Mouse (Mus musculus): ENCODE measurements at regions not wholly inside any gene's neighbourhood (a gene's known extent, or its start where the extent isn't known, plus 50 kb on each side); places are given as distances from the start of the nearest gene placed in this dataset.

DNA sequence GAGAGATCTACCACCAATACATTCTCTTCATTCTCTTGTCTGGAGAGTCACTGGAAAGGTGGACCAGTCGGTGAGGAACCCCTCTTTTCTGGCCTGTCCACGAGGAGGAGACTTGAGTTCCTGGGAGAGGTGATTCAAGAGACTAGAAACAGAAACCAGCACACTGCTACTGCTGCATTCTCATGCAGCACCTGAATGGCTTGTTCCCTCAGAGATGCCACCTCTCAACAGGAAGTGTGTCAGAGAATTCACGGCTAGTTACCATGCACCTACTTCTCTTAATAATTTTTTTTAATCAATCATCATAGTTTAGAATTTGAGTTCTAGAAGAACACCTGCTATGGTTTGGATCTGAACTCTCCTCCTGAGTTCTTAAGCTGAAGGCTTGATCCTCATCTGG lies 52.0 kb upstream of the Dynlrb2 start:
- ATAC-seq (ENCODE audit: insufficient read depth, low FRiP score, low read depth), result no peak
- no peak overlapping the region for H3K4me3 ChIP-seq (replicated peaks)
- no peaks in the 10 kb centered on the region for H3K4me1 ChIP-seq
- no peak overlapping the region for H3K9ac ChIP-seq
- no peaks in the 10 kb centered on the region for H3K36me3 ChIP-seq
- 68% methylated on average over 3 of the region's 3 CpGs for WGBS
- H3K27me3 ChIP-seq (replicated peaks), result no peaks in the 10 kb centered on the region
- no peaks in the 10 kb centered on the region for H3K9me3 ChIP-seq
- H3K27ac ChIP-seq, result no peak overlapping the region
- H3K4me2 ChIP-seq, result no peak overlapping the region

DNA sequence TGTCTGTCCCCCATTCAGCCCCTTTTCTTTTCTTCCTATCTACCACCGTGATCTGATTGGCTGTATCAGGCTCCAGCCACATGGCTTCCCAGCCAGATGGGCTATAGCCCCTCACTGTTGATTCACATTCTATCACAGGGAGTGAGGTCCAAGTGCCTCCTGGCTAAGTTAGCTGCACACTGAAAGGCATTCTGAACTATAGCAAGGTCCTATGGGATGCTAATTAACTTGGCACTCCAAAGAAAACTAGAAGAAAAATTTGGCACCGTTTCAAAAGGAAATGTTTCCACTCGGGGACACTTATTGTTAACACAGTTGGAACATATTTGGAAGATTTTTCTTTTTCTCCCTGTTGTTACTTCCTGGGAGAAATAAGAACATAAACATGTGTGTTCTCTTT lies 53.4 kb upstream of the Dynlrb2 start:
- Histone ChIP-seq H3K9ac (no peak overlapping the region), H3K4me1 (no peaks in the 10 kb centered on the region), H3K4me2 (no peak overlapping the region), H3K36me3 (no peaks in the 10 kb centered on the region), H3K9me3 (no peaks in the 10 kb centered on the region), H3K27me3 (replicated peaks) (no peaks in the 10 kb centered on the region), H3K27ac (no peak overlapping the region), H3K4me3 (replicated peaks) (no peak overlapping the region)
- WGBS, result 70% methylated on average over 3 of the region's 3 CpGs
- no peak for ATAC-seq (ENCODE audit: insufficient read depth, low FRiP score, low read depth)

DNA sequence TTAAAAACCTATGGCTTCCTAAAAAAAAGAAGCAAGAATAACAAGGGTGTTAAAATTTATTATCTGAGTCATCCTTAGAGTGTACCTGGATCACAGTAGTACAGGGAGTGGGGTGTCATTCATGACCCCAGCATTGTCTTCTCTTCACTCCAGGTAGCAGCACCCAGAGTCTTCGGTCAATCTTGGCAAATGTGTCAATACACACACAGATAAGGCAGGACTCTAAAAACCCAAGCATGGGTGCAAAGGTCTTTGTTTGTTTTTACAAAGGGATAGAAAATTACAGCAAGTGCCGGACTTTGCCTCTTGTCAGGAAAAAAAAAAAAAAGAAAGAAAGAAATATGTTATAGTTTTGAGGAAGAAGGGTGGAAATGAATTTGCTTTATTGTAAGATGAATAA lies 57.3 kb upstream of the Dynlrb2 start:
- no peaks in the 10 kb centered on the region for H3K9me3 ChIP-seq
- no peak overlapping the region for H3K4me3 ChIP-seq (replicated peaks)
- WGBS, result 56% methylated on average over 2 of the region's 2 CpGs
- H3K4me2 ChIP-seq, result no peak overlapping the region
- no peaks in the 10 kb centered on the region for H3K36me3 ChIP-seq
- no peak for ATAC-seq (ENCODE audit: insufficient read depth, low FRiP score, low read depth)
- no peak overlapping the region for H3K9ac ChIP-seq
- no peaks in the 10 kb centered on the region for H3K4me1 ChIP-seq
- no peaks in the 10 kb centered on the region for H3K27me3 ChIP-seq (replicated peaks)
- H3K27ac ChIP-seq, result no peak overlapping the region

- H3K4me2 ChIP-seq, result no peak overlapping the region
- no peak for ATAC-seq (ENCODE audit: insufficient read depth, low FRiP score, low read depth)
- H3K4me3 ChIP-seq (replicated peaks), result no peak overlapping the region
- H3K9me3 ChIP-seq, result no peaks in the 10 kb centered on the region
- H3K27ac ChIP-seq, result no peak overlapping the region
- H3K9ac ChIP-seq, result no peak overlapping the region
- no peaks in the 10 kb centered on the region for H3K27me3 ChIP-seq (replicated peaks)
- H3K4me1 ChIP-seq, result no peaks in the 10 kb centered on the region
- no peaks in the 10 kb centered on the region for H3K36me3 ChIP-seq
- WGBS, result 48% methylated on average over 2 of the region's 2 CpGs
Measured at GRCm38 (mm10) chr8:116442827-116443226, 61.9 kb upstream of the Dynlrb2 start.

GRCm38 (mm10) chr8:116438895-116439294 lies 65.9 kb upstream of the Dynlrb2 start:
- Histone ChIP-seq H3K27me3 (replicated peaks) (no peaks in the 10 kb centered on the region), H3K9me3 (no peaks in the 10 kb centered on the region), H3K27ac (no peak overlapping the region), H3K4me3 (replicated peaks) (no peak overlapping the region), H3K4me2 (no peak overlapping the region), H3K36me3 (no peaks in the 10 kb centered on the region), H3K4me1 (no peaks in the 10 kb centered on the region), H3K9ac (no peak overlapping the region)
- 11% methylated on average over 7 of the region's 7 CpGs for WGBS
- ATAC-seq (ENCODE audit: insufficient read depth, low FRiP score, low read depth), result no peak

DNA sequence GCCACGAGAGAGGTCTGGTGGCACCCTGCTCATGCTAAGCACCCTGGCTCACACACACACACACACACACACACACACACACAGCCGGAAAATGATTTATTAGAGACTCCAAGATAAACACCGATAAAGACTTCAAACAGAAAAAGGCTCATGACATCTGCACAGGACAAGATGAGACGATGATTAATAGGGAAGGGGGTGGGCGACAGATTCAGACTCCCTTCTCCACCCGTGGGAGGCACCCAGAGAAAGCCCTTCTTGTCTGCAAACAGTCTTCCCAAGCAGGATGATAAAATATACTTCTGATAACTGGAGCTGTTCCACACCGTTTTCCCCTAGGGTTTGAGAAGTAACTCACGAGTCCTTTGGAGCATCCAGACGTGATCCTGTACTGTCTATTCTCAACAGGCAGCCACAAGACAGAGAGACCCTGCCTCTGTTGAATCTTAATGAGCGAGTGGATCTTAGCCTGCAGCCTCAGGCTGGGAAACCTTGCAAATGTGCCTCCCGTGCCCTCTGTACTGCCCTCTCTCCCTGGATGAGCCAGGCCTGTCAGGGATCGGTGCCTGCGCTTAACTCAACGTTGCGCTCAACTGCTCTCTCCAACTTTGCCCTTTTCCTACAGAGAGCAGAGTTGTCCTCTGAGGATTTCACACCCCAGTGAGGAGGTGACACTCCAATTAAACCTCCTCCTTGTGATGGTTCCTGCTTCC lies 69.3 kb upstream of the Dynlrb2 start:
- Histone ChIP-seq H3K4me2 (no peak overlapping the region), H3K9me3 (no peaks in the 10 kb centered on the region), H3K9ac (no peak overlapping the region), H3K4me3 (replicated peaks) (no peak overlapping the region), H3K36me3 (no peaks in the 10 kb centered on the region), H3K27me3 (replicated peaks) (no peaks in the 10 kb centered on the region), H3K27ac (no peak overlapping the region), H3K4me1 (no peaks in the 10 kb centered on the region)
- ATAC-seq (ENCODE audit: insufficient read depth, low FRiP score, low read depth), result no peak
- 41% methylated on average over 15 of the region's 15 CpGs for WGBS

- no peak overlapping the region for H3K27ac ChIP-seq
- H3K9me3 ChIP-seq, result no peaks in the 10 kb centered on the region
- no peak overlapping the region for H3K9ac ChIP-seq
- H3K4me3 ChIP-seq (replicated peaks), result no peak overlapping the region
- 68% methylated on average over 5 of the region's 5 CpGs for WGBS
- no peaks in the 10 kb centered on the region for H3K27me3 ChIP-seq (replicated peaks)
- ATAC-seq (ENCODE audit: insufficient read depth, low FRiP score, low read depth), result no peak; the same call in 1 of the 2 replicates
- no peak overlapping the region for H3K4me2 ChIP-seq
- H3K4me1 ChIP-seq, result no peaks in the 10 kb centered on the region
- H3K36me3 ChIP-seq, result no peaks in the 10 kb centered on the region
Measured at GRCm38 (mm10) chr8:116430051-116430450, 74.7 kb upstream of the Dynlrb2 start.

- Histone ChIP-seq H3K27me3 (replicated peaks) (no peaks in the 10 kb centered on the region), H3K4me3 (replicated peaks) (no peak overlapping the region), H3K27ac (no peak overlapping the region), H3K4me2 (no peak overlapping the region), H3K9ac (no peak overlapping the region), H3K9me3 (no peaks in the 10 kb centered on the region), H3K36me3 (no peaks in the 10 kb centered on the region), H3K4me1 (no peaks in the 10 kb centered on the region)
- WGBS, result 61% methylated on average over 6 of the region's 6 CpGs
- ATAC-seq (ENCODE audit: insufficient read depth, low FRiP score, low read depth), result no peak
Measured at GRCm38 (mm10) chr8:116429649-116430048, 75.1 kb upstream of the Dynlrb2 start.

DNA sequence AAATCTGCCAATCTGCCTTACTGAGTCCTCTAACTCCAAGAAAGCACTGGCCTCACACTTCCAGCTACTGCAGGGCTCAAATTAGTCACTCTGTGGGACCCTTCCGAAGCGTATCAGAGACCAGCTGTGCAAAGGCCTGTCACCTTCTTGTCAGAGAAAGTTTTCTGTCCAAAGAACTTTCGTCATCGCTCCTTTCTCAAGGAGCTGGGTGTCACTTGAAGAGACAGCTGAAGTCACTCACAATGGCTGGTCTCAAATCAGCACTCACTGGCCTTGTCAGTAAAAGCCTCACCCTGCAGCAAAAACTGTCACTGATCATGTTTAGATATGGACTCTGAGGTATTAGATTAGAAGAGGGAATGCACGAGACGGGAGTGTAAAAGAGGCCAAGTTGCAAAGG lies 81.9 kb upstream of the Dynlrb2 start:
- Histone ChIP-seq H3K36me3 (no peaks in the 10 kb centered on the region), H3K9me3 (no peaks in the 10 kb centered on the region), H3K4me3 (replicated peaks) (no peak overlapping the region), H3K4me2 (no peak overlapping the region), H3K4me1 (no peaks in the 10 kb centered on the region), H3K27me3 (replicated peaks) (no peaks in the 10 kb centered on the region), H3K9ac (no peak overlapping the region), H3K27ac (no peak overlapping the region)
- 67% methylated on average over 6 of the region's 6 CpGs for WGBS
- no peak for ATAC-seq (ENCODE audit: insufficient read depth, low FRiP score, low read depth)

GRCm38 (mm10) chr8:116412703-116413102 lies 92.1 kb upstream of the Dynlrb2 start:
- no peak for ATAC-seq (ENCODE audit: insufficient read depth, low FRiP score, low read depth)
- H3K27me3 ChIP-seq (replicated peaks), result no peaks in the 10 kb centered on the region
- no peak overlapping the region for H3K27ac ChIP-seq
- H3K9me3 ChIP-seq, result no peaks in the 10 kb centered on the region
- 21% methylated on average over 12 of the region's 12 CpGs for WGBS
- no peaks in the 10 kb centered on the region for H3K36me3 ChIP-seq
- no peaks in the 10 kb centered on the region for H3K4me1 ChIP-seq
- H3K4me2 ChIP-seq, result no peak overlapping the region
- H3K9ac ChIP-seq, result no peak overlapping the region
- no peak overlapping the region for H3K4me3 ChIP-seq (replicated peaks)

- H3K27ac ChIP-seq, result no peak overlapping the region
- H3K9ac ChIP-seq, result no peak overlapping the region
- H3K4me3 ChIP-seq (replicated peaks), result no peak overlapping the region
- no peak overlapping the region for H3K4me2 ChIP-seq
- no peaks in the 10 kb centered on the region for H3K36me3 ChIP-seq
- ATAC-seq (ENCODE audit: insufficient read depth, low FRiP score, low read depth), result no peak
- no peaks in the 10 kb centered on the region for H3K27me3 ChIP-seq (replicated peaks)
- H3K9me3 ChIP-seq, result no peaks in the 10 kb centered on the region
- 77% methylated on average over 5 of the region's 5 CpGs for WGBS
- H3K4me1 ChIP-seq, result no peaks in the 10 kb centered on the region
Measured at GRCm38 (mm10) chr8:116410041-116410440, 94.7 kb upstream of the Dynlrb2 start.

DNA sequence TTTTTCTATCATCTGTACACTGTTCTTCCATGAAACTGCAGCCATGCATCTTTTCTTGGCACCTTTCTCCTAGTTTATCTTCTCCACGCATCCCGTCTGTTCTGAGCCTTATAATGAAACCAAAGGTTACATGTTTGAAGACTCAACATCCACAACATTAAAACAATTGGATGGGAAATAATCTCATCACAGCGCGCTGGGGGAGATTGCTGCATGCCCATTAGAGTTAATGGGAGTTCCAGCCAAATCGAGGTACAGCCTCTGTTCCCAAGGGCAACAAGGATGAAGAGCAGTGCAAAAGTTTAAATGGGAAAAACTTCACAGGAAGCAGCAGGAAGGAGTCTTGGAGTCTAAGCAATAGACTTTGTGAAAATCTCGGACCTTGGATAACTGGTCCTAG lies 95.8 kb upstream of the Dynlrb2 start:
- no peaks in the 10 kb centered on the region for H3K4me1 ChIP-seq
- no peak for ATAC-seq (ENCODE audit: insufficient read depth, low FRiP score, low read depth)
- no peaks in the 10 kb centered on the region for H3K36me3 ChIP-seq
- no peak overlapping the region for H3K9ac ChIP-seq
- no peaks in the 10 kb centered on the region for H3K27me3 ChIP-seq (replicated peaks)
- 85% methylated on average over 6 of the region's 6 CpGs for WGBS
- H3K4me3 ChIP-seq (replicated peaks), result no peak overlapping the region
- H3K9me3 ChIP-seq, result no peaks in the 10 kb centered on the region
- H3K27ac ChIP-seq, result no peak overlapping the region
- H3K4me2 ChIP-seq, result no peak overlapping the region

GRCm38 (mm10) chr8:116404571-116404970 lies 100.2 kb upstream of the Dynlrb2 start:
- Histone ChIP-seq H3K4me2 (no peak overlapping the region), H3K9ac (no peak overlapping the region), H3K4me1 (no peaks in the 10 kb centered on the region), H3K27ac (no peak overlapping the region), H3K4me3 (replicated peaks) (no peak overlapping the region), H3K9me3 (no peaks in the 10 kb centered on the region), H3K27me3 (replicated peaks) (no peaks in the 10 kb centered on the region), H3K36me3 (no peaks in the 10 kb centered on the region)
- ATAC-seq (ENCODE audit: insufficient read depth, low FRiP score, low read depth), result no peak

Data from stomach, embryonic 15.5 days (tissue).